Mouse (Mus musculus) bone marrow, adult 2 months (tissue): Measurements from ENCODE around the gene Mapkapk3.

ENCODE experiments used
- CTCF ChIP-seq: fragments of 200-500 bp; IDR thresholded peaks from 2 replicates; pipeline ENCODE4 v1.5.1; 2011; ENCODE audit warnings: low read length, control low read depth; ENCODE audit not compliant: control insufficient read depth, insufficient read depth
- POLR2A ChIP-seq: fragments of 200-500 bp; IDR thresholded peaks from 2 replicates; pipeline ENCODE4 v1.6.1; 2011; ENCODE audit warnings: low read depth, mild to moderate bottlenecking, control low read depth, low read length, borderline replicate concordance; ENCODE audit not compliant: control insufficient read depth

DNA sequence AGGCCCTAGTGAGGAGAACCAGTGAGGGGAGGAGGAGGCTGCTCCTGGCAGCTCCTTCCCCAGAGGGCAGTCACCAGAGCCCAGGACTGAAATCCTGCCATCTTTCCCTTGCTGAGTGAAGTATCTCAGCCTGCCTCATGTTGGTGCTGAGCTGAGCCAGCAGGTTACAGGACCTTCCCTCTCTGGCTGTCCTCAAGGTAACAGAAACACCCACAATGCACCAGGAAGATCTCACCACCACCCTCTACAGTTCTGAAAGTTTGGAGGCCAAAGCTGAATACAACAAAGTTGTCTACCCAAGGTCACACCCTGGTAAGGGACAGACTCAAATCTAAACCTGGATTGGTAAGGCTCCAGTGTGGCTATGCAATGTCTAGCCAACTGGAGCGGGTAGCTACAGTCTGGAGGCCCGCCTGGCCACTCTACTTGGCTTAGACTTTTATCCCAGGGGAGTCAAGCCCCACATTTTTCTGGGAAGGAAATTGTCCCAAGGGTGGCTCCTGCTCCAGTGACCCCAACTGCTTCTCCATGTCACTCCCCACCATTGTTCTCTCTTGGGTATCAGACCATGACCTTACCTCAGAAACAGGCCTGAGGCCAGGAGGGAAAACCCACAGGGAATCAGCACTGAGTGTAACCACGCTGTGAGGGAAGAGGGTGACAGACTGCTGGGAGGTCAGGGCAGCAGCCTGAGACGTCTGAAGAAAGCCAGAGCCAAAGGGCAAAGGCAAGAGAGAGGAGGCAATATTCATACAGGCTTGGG lies 35.3 kb upstream of the Mapkapk3 start:
- TF ChIP-seq CTCF (no peak), POLR2A (no peak)
